Mouse (Mus musculus) hindbrain, embryonic 15.5 days (tissue): ENCODE data around the gene Nacc1. TPM values are rescaled to one million over a fixed set of nuclear protein-coding genes. Genes with fewer than 3 reads are reported as not detected.
"Not testable (repeated sequence)": the region's sequence is repeated elsewhere in the genome, so short reads cannot be mapped to it uniquely, and the experiment has no call there.

Experiments used
- ATAC-seq: fragments of 200-750 bp; cut with Nextera tagmentation; 2 replicates; pipeline ENCODE4 v1.8.0; 2017; ENCODE audit warnings: low read depth, moderate number of reproducible peaks, moderate TSS enrichment; ENCODE audit not compliant: low FRiP score
- H3K27ac ChIP-seq: fragments of 300-500 bp; sonication (generic); replicated peaks from 2 replicates; pipeline ENCODE4 v1.5.1; 2015; ENCODE audit warnings: mild to moderate bottlenecking, inconsistent platforms
- H3K27me3 ChIP-seq: fragments of 300-500 bp; sonication (generic); 2 replicates; pipeline ENCODE4 v1.6.1; 2015; ENCODE audit warnings: control low read depth, inconsistent platforms
- H3K36me3 ChIP-seq: fragments of 300-500 bp; sonication (generic); 2 replicates; pipeline ENCODE4 v1.6.1; 2015; ENCODE audit warnings: control low read depth, inconsistent platforms
- H3K4me1 ChIP-seq: fragments of 300-500 bp; sonication (generic); replicated peaks from 2 replicates; pipeline ENCODE4 v1.6.1; 2015; ENCODE audit warnings: control low read depth, inconsistent platforms
- H3K4me2 ChIP-seq: fragments of 300-500 bp; sonication (generic); 2 replicates; pipeline ENCODE4 v1.6.1; 2015; ENCODE audit warnings: moderate library complexity, mild to moderate bottlenecking, inconsistent platforms
- H3K4me3 ChIP-seq: fragments of 300-500 bp; sonication (generic); 2 replicates; pipeline ENCODE4 v1.5.1; 2015; ENCODE audit warnings: mild to moderate bottlenecking, inconsistent platforms
- H3K9ac ChIP-seq: fragments of 300-500 bp; sonication (generic); 2 replicates; pipeline ENCODE4 v1.6.1; 2015; ENCODE audit warnings: inconsistent platforms
- H3K9me3 ChIP-seq: fragments of 300-500 bp; sonication (generic); 2 replicates; pipeline ENCODE4 v1.6.1; 2016; ENCODE audit warnings: control low read depth, inconsistent platforms
- whole genome bisulfite sequencing: fragments of 180-500 bp; shearing (Covaris S2); methylation state at CpG from one replicate; pipeline ENCODE4 v1.1.7; 2015; 5-methylcytosine and 5-hydroxymethylcytosine counted together
- polyA plus RNA-seq: library from polyadenylated mRNA; unstranded; fragments of >200 nt; fragmentation: Nextera tagmentation; extraction: Ambion mirVana; gene quantifications from 2 replicates; pipeline ENCODE4 v1.2.1, GENCODE M21; 2015

The Nacc1 gene
- polyA plus RNA-seq, 1 experiment from 2014 or later: 16.1 TPM

- no peaks in the 10 kb centered on the region for H3K27me3 ChIP-seq
- no peak overlapping the region for H3K4me3 ChIP-seq
- ATAC-seq: no peak
- H3K4me1 ChIP-seq: peaks cover 8% of the 10 kb centered on the region
- H3K27ac ChIP-seq: no peak overlapping the region
- no peaks in the 10 kb centered on the region for H3K9me3 ChIP-seq
- peaks cover 39% of the 10 kb centered on the region for H3K36me3 ChIP-seq
- WGBS: 95% methylated on average over 6 of the region's 6 CpGs
- H3K9ac ChIP-seq: no peak overlapping the region
- no peak overlapping the region for H3K4me2 ChIP-seq
Observed at GRCm38 (mm10) chr8:84695140-84695539, 7.5 kb upstream of the Nacc1 start.

GRCm38 (mm10) chr8:84693332-84693731 lies 5.7 kb upstream of the Nacc1 start:
- WGBS: 86% methylated on average over 4 of the region's 4 CpGs
- Histone ChIP-seq H3K4me2 (no peak overlapping the region), H3K36me3 (peaks cover 26% of the 10 kb centered on the region)

GRCm38 (mm10) chr8:84689091-84689915 lies 1.6 kb upstream of the Nacc1 start:
- Histone ChIP-seq H3K36me3 (peaks cover 14% of the 10 kb centered on the region), H3K9me3 (no peaks in the 10 kb centered on the region), H3K4me3 (peak overlapping the region; percentile 60), H3K4me2 (peak overlapping the region; percentile 91), H3K9ac (peak overlapping the region; percentile 51), H3K27me3 (no peaks in the 10 kb centered on the region), H3K27ac (peak overlapping the region; percentile 62), H3K4me1 (peaks cover 50% of the 10 kb centered on the region)
- peak; percentile 86 for ATAC-seq
- WGBS: 1% methylated on average over 47 of the region's 47 CpGs

More at GRCm38 (mm10) chr8:84693332-84693731, 5.7 kb upstream of the Nacc1 start:
- Histone ChIP-seq H3K4me1 (peaks cover 17% of the 10 kb centered on the region), H3K4me3 (no peak overlapping the region), H3K27me3 (no peaks in the 10 kb centered on the region), H3K9ac (no peak overlapping the region), H3K27ac (no peak overlapping the region), H3K9me3 (no peaks in the 10 kb centered on the region)
- no peak for ATAC-seq

- Histone ChIP-seq H3K27me3 (no peaks in the 10 kb centered on the region), H3K4me1 (peaks cover 50% of the 10 kb centered on the region), H3K36me3 (peaks cover 9% of the 10 kb centered on the region), H3K9ac (peak overlapping the region; percentile 98), H3K9me3 (no peaks in the 10 kb centered on the region), H3K27ac (peak overlapping the region; percentile 84), H3K4me3 (peak overlapping the region; percentile 98), H3K4me2 (peak overlapping the region; percentile 91)
- under 1% methylated on average over 53 of the region's 62 CpGs for WGBS
- ATAC-seq: peak; percentile 49
Observed at GRCm38 (mm10) chr8:84687003-84687704, 508 bp downstream of the Nacc1 start.

GRCm38 (mm10) chr8:84686191-84687002 lies 1.3 kb downstream of the Nacc1 start, which contains the start of gene Trmt1:
Gene Trmt1, plus strand, starts transcription at chr8:84686307.
- WGBS: 9% methylated on average over 20 of the region's 20 CpGs
- Histone ChIP-seq H3K36me3 (peaks cover 7% of the 10 kb centered on the region), H3K4me1 (peaks cover 50% of the 10 kb centered on the region), H3K9me3 (no peaks in the 10 kb centered on the region), H3K27me3 (no peaks in the 10 kb centered on the region), H3K4me2 (peak within 1 kb of the TSS; percentile 91), H3K4me3 (peak within 1 kb of the TSS; percentile 98), H3K27ac (peak within 1 kb of the TSS; percentile 84), H3K9ac (peak within 1 kb of the TSS; percentile 98)
- peak; percentile 12; the same call in 1 of the 2 replicates for ATAC-seq

- no peak for ATAC-seq
Observed at GRCm38 (mm10) chr8:84684537-84684936, 3.1 kb downstream of the Nacc1 start.

GRCm38 (mm10) chr8:84682257-84682656 lies 5.4 kb downstream of the Nacc1 start:
- no peaks in the 10 kb centered on the region for H3K36me3 ChIP-seq
- no peak overlapping the region for H3K4me2 ChIP-seq

More at GRCm38 (mm10) chr8:84684537-84684936, 3.1 kb downstream of the Nacc1 start:
- Histone ChIP-seq H3K4me1 (peaks cover 40% of the 10 kb centered on the region), H3K36me3 (no peaks in the 10 kb centered on the region), H3K4me2 (no peak overlapping the region), H3K4me3 (no peak overlapping the region), H3K27ac (no peak overlapping the region), H3K9ac (no peak overlapping the region), H3K27me3 (no peaks in the 10 kb centered on the region), H3K9me3 (no peaks in the 10 kb centered on the region)
- WGBS: 19% methylated on average over 3 of the region's 3 CpGs

GRCm38 (mm10) chr8:84681476-84681875 lies 6.2 kb downstream of the Nacc1 start:
- no peaks in the 10 kb centered on the region for H3K27me3 ChIP-seq
- no peak overlapping the region for H3K9ac ChIP-seq
- H3K4me1 ChIP-seq: peaks cover 21% of the 10 kb centered on the region
- WGBS: 75% methylated on average over 2 of the region's 2 CpGs
- H3K36me3 ChIP-seq: no peaks in the 10 kb centered on the region
- H3K4me2 ChIP-seq: no peak overlapping the region
- no peak overlapping the region for H3K4me3 ChIP-seq
- no peak overlapping the region for H3K27ac ChIP-seq
- H3K9me3 ChIP-seq: no peaks in the 10 kb centered on the region
- ATAC-seq: no peak

More at GRCm38 (mm10) chr8:84682257-84682656, 5.4 kb downstream of the Nacc1 start:
- 87% methylated on average over 2 of the region's 2 CpGs for WGBS
- no peaks in the 10 kb centered on the region for H3K27me3 ChIP-seq
- H3K27ac ChIP-seq: no peak overlapping the region
- H3K4me3 ChIP-seq: no peak overlapping the region
- H3K9ac ChIP-seq: no peak overlapping the region
- no peak for ATAC-seq
- H3K9me3 ChIP-seq: no peaks in the 10 kb centered on the region
- H3K4me1 ChIP-seq: peaks cover 26% of the 10 kb centered on the region

- Histone ChIP-seq H3K36me3 (peaks cover 37% of the 10 kb centered on the region), H3K9ac (no peak overlapping the region)
- WGBS: 95% methylated on average over 5 of the region's 5 CpGs
Observed at GRCm38 (mm10) chr8:84677305-84677704, 10.4 kb downstream of the Nacc1 start.

GRCm38 (mm10) chr8:84670295-84671006 lies 17.2 kb downstream of the Nacc1 start:
- H3K4me2 ChIP-seq, H3K9ac ChIP-seq, H3K4me3 ChIP-seq, ATAC-seq, H3K9me3 ChIP-seq, H3K27me3 ChIP-seq, H3K27ac ChIP-seq: not testable (repeated sequence)
- H3K36me3 ChIP-seq: peaks cover 33% of the 10 kb centered on the region
- 91% methylated on average over 5 of the region's 5 CpGs for WGBS
- peaks cover 12% of the 10 kb centered on the region for H3K4me1 ChIP-seq

More at GRCm38 (mm10) chr8:84677305-84677704, 10.4 kb downstream of the Nacc1 start:
- no peaks in the 10 kb centered on the region for H3K27me3 ChIP-seq
- no peak overlapping the region for H3K4me2 ChIP-seq
- H3K9me3 ChIP-seq: no peaks in the 10 kb centered on the region
- ATAC-seq: no peak
- no peak overlapping the region for H3K27ac ChIP-seq
- no peaks in the 10 kb centered on the region for H3K4me1 ChIP-seq
- H3K4me3 ChIP-seq: no peak overlapping the region
